Mouse (Mus musculus) forebrain, embryonic 12.5 days (tissue): ENCODE results near the gene Gcnt7. TPM values are rescaled to one million over a fixed set of nuclear protein-coding genes. Genes with fewer than 3 reads are reported as not detected.
A peak's percentile ranks its signal among the peaks of the same experiment; 100 is the strongest.

Source experiments
- ATAC-seq: fragments of 200-750 bp; cut with Nextera tagmentation; 2 replicates; pipeline ENCODE4 v1.8.0; 2017; ENCODE audit warnings: moderate TSS enrichment; ENCODE audit not compliant: low FRiP score
- H3K27ac ChIP-seq: fragments of 300-500 bp; sonication (generic); 2 replicates; pipeline ENCODE4 v1.5.1; 2016; ENCODE audit warnings: mild to moderate bottlenecking
- H3K27me3 ChIP-seq: fragments of 300-500 bp; sonication (generic); 2 replicates; pipeline ENCODE4 v1.6.1; 2016; ENCODE audit warnings: mild to moderate bottlenecking
- H3K36me3 ChIP-seq: fragments of 300-500 bp; sonication (generic); replicated peaks from 2 replicates; pipeline ENCODE4 v1.6.1; 2016; ENCODE audit warnings: mild to moderate bottlenecking
- H3K4me1 ChIP-seq: fragments of 300-500 bp; sonication (generic); 2 replicates; pipeline ENCODE4 v1.6.1; 2016
- H3K4me2 ChIP-seq: fragments of 300-500 bp; sonication (generic); 2 replicates; pipeline ENCODE4 v1.6.1; 2016; ENCODE audit warnings: mild to moderate bottlenecking, moderate library complexity
- H3K4me3 ChIP-seq: fragments of 300-500 bp; sonication (generic); replicated peaks from 2 replicates; pipeline ENCODE4 v1.5.1; 2016; ENCODE audit warnings: mild to moderate bottlenecking
- H3K9ac ChIP-seq: fragments of 300-500 bp; sonication (generic); 2 replicates; pipeline ENCODE4 v1.6.1; 2016; ENCODE audit warnings: mild to moderate bottlenecking
- H3K9me3 ChIP-seq: fragments of 300-500 bp; sonication (generic); 2 replicates; pipeline ENCODE4 v1.6.1; 2016
- WGBS: fragments of 180-500 bp; shearing (Covaris S2); methylation state at CpG from one replicate; pipeline ENCODE4 v1.1.7; 2016; 5-methylcytosine and 5-hydroxymethylcytosine counted together
- polyA plus RNA-seq: library from polyadenylated mRNA; unstranded; fragments of >200 nt; fragmentation: Nextera tagmentation; extraction: Ambion mirVana; gene quantifications from 2 replicates; pipeline ENCODE4 v1.2.1, GENCODE M21; 2016

Gene Gcnt7
- polyA plus RNA-seq, 1 experiment from 2014 or later: 2.2 TPM

- ATAC-seq: no peak
- 92% methylated on average over 6 of the region's 6 CpGs for WGBS
- Histone ChIP-seq H3K4me3 (no peak overlapping the region), H3K9ac (no peak overlapping the region), H3K27ac (no peak overlapping the region), H3K36me3 (peaks cover 84% of the 10 kb centered on the region), H3K9me3 (no peaks in the 10 kb centered on the region), H3K4me2 (no peak overlapping the region), H3K4me1 (no peaks in the 10 kb centered on the region), H3K27me3 (no peaks in the 10 kb centered on the region)
Measured at GRCm38 (mm10) chr2:172450640-172451039, 7.8 kb downstream of the Gcnt7 start.

- no peak overlapping the region for H3K27ac ChIP-seq
- ATAC-seq: no peak
- H3K9me3 ChIP-seq: no peaks in the 10 kb centered on the region
- H3K4me1 ChIP-seq: no peaks in the 10 kb centered on the region
- 94% methylated on average over 4 of the region's 4 CpGs for WGBS
- H3K36me3 ChIP-seq: peaks cover 84% of the 10 kb centered on the region
- H3K4me3 ChIP-seq: no peak overlapping the region
- no peak overlapping the region for H3K4me2 ChIP-seq
- no peaks in the 10 kb centered on the region for H3K27me3 ChIP-seq
- H3K9ac ChIP-seq: no peak overlapping the region
Measured at GRCm38 (mm10) chr2:172448329-172448728, 10.1 kb downstream of the Gcnt7 start.

GRCm38 (mm10) chr2:172447317-172447716 lies 11.1 kb downstream of the Gcnt7 start:
- no peak overlapping the region for H3K9ac ChIP-seq
- peaks cover 74% of the 10 kb centered on the region for H3K36me3 ChIP-seq
- ATAC-seq: no peak
- WGBS: 85% methylated on average over 6 of the region's 6 CpGs
- no peak overlapping the region for H3K4me3 ChIP-seq
- no peaks in the 10 kb centered on the region for H3K9me3 ChIP-seq
- H3K4me1 ChIP-seq: no peaks in the 10 kb centered on the region
- H3K4me2 ChIP-seq: no peak overlapping the region
- H3K27me3 ChIP-seq: no peaks in the 10 kb centered on the region
- H3K27ac ChIP-seq: no peak overlapping the region

- Histone ChIP-seq H3K27ac (no peak overlapping the region), H3K27me3 (no peaks in the 10 kb centered on the region), H3K4me1 (peaks cover 12% of the 10 kb centered on the region), H3K36me3 (peaks cover 59% of the 10 kb centered on the region), H3K4me3 (no peak overlapping the region), H3K9me3 (no peaks in the 10 kb centered on the region), H3K9ac (no peak overlapping the region), H3K4me2 (no peak overlapping the region)
- 91% methylated on average over 4 of the region's 4 CpGs for WGBS
- ATAC-seq: no peak
Measured at GRCm38 (mm10) chr2:172445617-172446016, 12.8 kb downstream of the Gcnt7 start.

- no peak for ATAC-seq
- Histone ChIP-seq H3K9ac (peak overlapping the region; percentile 67), H3K36me3 (peaks cover 15% of the 10 kb centered on the region), H3K4me2 (peak overlapping the region; percentile 77), H3K4me3 (peak overlapping the region; percentile 74), H3K27ac (no peak overlapping the region), H3K27me3 (no peaks in the 10 kb centered on the region), H3K9me3 (no peaks in the 10 kb centered on the region), H3K4me1 (peaks cover 18% of the 10 kb centered on the region)
- WGBS: 35% methylated on average over 6 of the region's 6 CpGs
Measured at GRCm38 (mm10) chr2:172441176-172441575, 17.2 kb downstream of the Gcnt7 start.

- Histone ChIP-seq H3K4me3 (peak overlapping the region; percentile 74), H3K9ac (peak overlapping the region; percentile 67), H3K4me1 (peaks cover 18% of the 10 kb centered on the region), H3K27me3 (no peaks in the 10 kb centered on the region), H3K27ac (no peak overlapping the region; the same call in 1 of the 2 replicates), H3K36me3 (peaks cover 9% of the 10 kb centered on the region), H3K4me2 (peak overlapping the region; percentile 77), H3K9me3 (no peaks in the 10 kb centered on the region)
- WGBS: 2% methylated on average over 21 of the region's 21 CpGs
- peak; percentile 75 for ATAC-seq
Measured at GRCm38 (mm10) chr2:172440640-172441005, 17.8 kb downstream of the Gcnt7 start.

GRCm38 (mm10) chr2:172439843-172440639 lies 18.4 kb downstream of the Gcnt7 start, which contains the start of gene Rtf2:
TSS of gene Rtf2 (plus strand) at chr2:172440556.
- Histone ChIP-seq H3K36me3 (peaks cover 4% of the 10 kb centered on the region; the same call in 1 of the 2 replicates), H3K4me2 (peak within 1 kb of the TSS; percentile 77), H3K9ac (peak within 1 kb of the TSS; percentile 67), H3K4me3 (peak within 1 kb of the TSS; percentile 74), H3K27me3 (peaks cover 4% of the 10 kb centered on the region; the same call in 1 of the 2 replicates), H3K27ac (peak within 1 kb of the TSS; percentile 48; the same call in 1 of the 2 replicates), H3K9me3 (no peaks in the 10 kb centered on the region), H3K4me1 (peaks cover 18% of the 10 kb centered on the region)
- 2% methylated on average over 35 of the region's 35 CpGs for WGBS
- ATAC-seq: peak; percentile 98

- ATAC-seq: no peak
- Histone ChIP-seq H3K9me3 (no peaks in the 10 kb centered on the region), H3K9ac (no peak overlapping the region; the same call in 1 of the 2 replicates), H3K4me2 (no peak overlapping the region), H3K4me3 (no peak overlapping the region), H3K4me1 (peaks cover 18% of the 10 kb centered on the region), H3K36me3 (no peaks in the 10 kb centered on the region), H3K27me3 (peaks cover 4% of the 10 kb centered on the region; the same call in 1 of the 2 replicates), H3K27ac (no peak overlapping the region)
- WGBS: 79% methylated on average over 16 of the region's 16 CpGs
Measured at GRCm38 (mm10) chr2:172437371-172437952, 20.9 kb downstream of the Gcnt7 start.

GRCm38 (mm10) chr2:172433746-172434145 lies 24.6 kb downstream of the Gcnt7 start:
- no peak for ATAC-seq
- Histone ChIP-seq H3K27me3 (peaks cover 4% of the 10 kb centered on the region; the same call in 1 of the 2 replicates), H3K27ac (no peak overlapping the region), H3K4me3 (no peak overlapping the region), H3K4me1 (no peaks in the 10 kb centered on the region), H3K36me3 (no peaks in the 10 kb centered on the region), H3K9me3 (no peaks in the 10 kb centered on the region), H3K4me2 (no peak overlapping the region), H3K9ac (no peak overlapping the region)
- whole genome bisulfite sequencing: 63% methylated on average over 5 of the region's 5 CpGs

- Histone ChIP-seq H3K4me3 (no peak overlapping the region), H3K4me1 (no peaks in the 10 kb centered on the region), H3K27me3 (peaks cover 4% of the 10 kb centered on the region; the same call in 1 of the 2 replicates), H3K9me3 (no peaks in the 10 kb centered on the region), H3K9ac (no peak overlapping the region), H3K27ac (no peak overlapping the region), H3K36me3 (no peaks in the 10 kb centered on the region), H3K4me2 (no peak overlapping the region)
- WGBS: 90% methylated on average over 1 of the region's 1 CpGs
- ATAC-seq: no peak
Measured at GRCm38 (mm10) chr2:172430609-172431008, 27.8 kb downstream of the Gcnt7 start.

GRCm38 (mm10) chr2:172418208-172418607 lies 40.2 kb downstream of the Gcnt7 start:
- H3K36me3 ChIP-seq: no peaks in the 10 kb centered on the region
- no peak for ATAC-seq
- no peaks in the 10 kb centered on the region for H3K9me3 ChIP-seq
- no peak overlapping the region for H3K4me2 ChIP-seq
- whole genome bisulfite sequencing: 88% methylated on average over 5 of the region's 5 CpGs
- no peaks in the 10 kb centered on the region; the same call in 1 of the 2 replicates for H3K27me3 ChIP-seq
- H3K9ac ChIP-seq: no peak overlapping the region
- no peak overlapping the region for H3K4me3 ChIP-seq
- no peaks in the 10 kb centered on the region for H3K4me1 ChIP-seq
- H3K27ac ChIP-seq: no peak overlapping the region

- H3K4me3 ChIP-seq: no peak overlapping the region
- no peaks in the 10 kb centered on the region for H3K27me3 ChIP-seq
- no peak overlapping the region for H3K27ac ChIP-seq
- no peak overlapping the region for H3K9ac ChIP-seq
- WGBS: 88% methylated on average over 5 of the region's 5 CpGs
- no peak for ATAC-seq
- H3K4me1 ChIP-seq: peaks cover 7% of the 10 kb centered on the region
- no peaks in the 10 kb centered on the region for H3K36me3 ChIP-seq
- no peak overlapping the region for H3K4me2 ChIP-seq
- H3K9me3 ChIP-seq: no peaks in the 10 kb centered on the region
Measured at GRCm38 (mm10) chr2:172416876-172417275, 41.5 kb downstream of the Gcnt7 start.
